Mouse (Mus musculus) liver, embryonic 15.5 days (tissue): ENCODE measurements around the gene Mcub. TPM values are rescaled to one million over a fixed set of nuclear protein-coding genes. Genes with fewer than 3 reads are reported as not detected.
A peak's percentile ranks its signal among the peaks of the same experiment; 100 is the strongest.

ENCODE experiments used
- ATAC-seq: fragments of 200-750 bp; cut with Nextera tagmentation; 2 replicates; pipeline ENCODE4 v1.8.0; 2017; ENCODE audit warnings: moderate number of reproducible peaks, mild to moderate bottlenecking, moderate library complexity; ENCODE audit not compliant: insufficient read depth
- H3K27ac ChIP-seq: fragments of 300-500 bp; sonication (generic); replicated peaks from 2 replicates; pipeline ENCODE4 v1.5.1; 2015; ENCODE audit warnings: mild to moderate bottlenecking, inconsistent platforms
- H3K27me3 ChIP-seq: fragments of 300-500 bp; sonication (generic); 2 replicates; pipeline ENCODE4 v1.6.1; 2015; ENCODE audit warnings: mild to moderate bottlenecking, inconsistent platforms
- H3K36me3 ChIP-seq: fragments of 300-500 bp; sonication (generic); replicated peaks from 2 replicates; pipeline ENCODE4 v1.6.1; 2015; ENCODE audit warnings: moderate library complexity, mild to moderate bottlenecking, inconsistent platforms
- H3K4me1 ChIP-seq: fragments of 300-500 bp; sonication (generic); replicated peaks from 2 replicates; pipeline ENCODE4 v1.6.1; 2015; ENCODE audit warnings: inconsistent platforms
- H3K4me2 ChIP-seq: fragments of 300-500 bp; sonication (generic); 2 replicates; pipeline ENCODE4 v1.6.1; 2015; ENCODE audit warnings: moderate library complexity, mild to moderate bottlenecking, inconsistent platforms
- H3K4me3 ChIP-seq: fragments of 300-500 bp; sonication (generic); replicated peaks from 2 replicates; pipeline ENCODE4 v1.5.1; 2015; ENCODE audit warnings: mild to moderate bottlenecking, inconsistent platforms
- H3K9ac ChIP-seq: fragments of 300-500 bp; sonication (generic); 2 replicates; pipeline ENCODE4 v1.6.1; 2015; ENCODE audit warnings: moderate library complexity, mild to moderate bottlenecking, inconsistent platforms
- H3K9me3 ChIP-seq: fragments of 300-500 bp; sonication (generic); replicated peaks from 2 replicates; pipeline ENCODE4 v1.6.1; 2016; ENCODE audit warnings: inconsistent platforms
- WGBS: fragments of 180-500 bp; shearing (Covaris S2); methylation state at CpG from one replicate; pipeline ENCODE4 v1.1.7; 2015; ENCODE audit warnings: mixed read lengths; ENCODE audit not compliant: insufficient replicate concordance; 5-methylcytosine and 5-hydroxymethylcytosine counted together
- polyA plus RNA-seq: library from polyadenylated mRNA; unstranded; fragments of >200 nt; fragmentation: Nextera tagmentation; extraction: Ambion mirVana; gene quantifications from 2 replicates; pipeline ENCODE4 v1.2.1, GENCODE M21; 2015

The Mcub gene
- polyA plus RNA-seq, result 14.6 and 16.0 TPM in 2 replicates

- Histone ChIP-seq H3K4me3 (peak within 1 kb of the TSS; percentile 70), H3K4me2 (peak within 1 kb of the TSS; percentile 93), H3K27me3 (peaks cover 54% of the 10 kb centered on the region), H3K9me3 (no peaks in the 10 kb centered on the region), H3K4me1 (peaks cover 34% of the 10 kb centered on the region), H3K9ac (peak within 1 kb of the TSS; percentile 57), H3K27ac (peak within 1 kb of the TSS; percentile 51), H3K36me3 (no peaks in the 10 kb centered on the region)
- WGBS, result under 1% methylated on average over 63 of the region's 63 CpGs
- ATAC-seq, result peak; percentile 87
Measured at GRCm38 (mm10) chr3:129969432-129970395, at the start of gene Mcub. TSS of gene Mcub (minus strand) at chr3:129970206.

GRCm38 (mm10) chr3:130012943-130013342, 42.9 kb upstream of the Mcub start:
- WGBS, result 55% methylated on average over 2 of the region's 2 CpGs
- Histone ChIP-seq H3K4me2 (no peak overlapping the region), H3K36me3 (peaks cover 23% of the 10 kb centered on the region), H3K27ac (no peak overlapping the region), H3K4me3 (no peak overlapping the region), H3K27me3 (no peaks in the 10 kb centered on the region), H3K4me1 (no peaks in the 10 kb centered on the region), H3K9ac (no peak overlapping the region), H3K9me3 (no peaks in the 10 kb centered on the region)
- ATAC-seq, result no peak

- H3K4me1 ChIP-seq, result no peaks in the 10 kb centered on the region
- no peak overlapping the region for H3K4me2 ChIP-seq
- no peak overlapping the region for H3K4me3 ChIP-seq
- H3K9ac ChIP-seq, result no peak overlapping the region
- no peaks in the 10 kb centered on the region for H3K9me3 ChIP-seq
- WGBS, result 79% methylated on average over 1 of the region's 1 CpGs
- no peak overlapping the region for H3K27ac ChIP-seq
- H3K27me3 ChIP-seq, result no peaks in the 10 kb centered on the region
- H3K36me3 ChIP-seq, result peaks cover 32% of the 10 kb centered on the region
- no peak for ATAC-seq
Measured at GRCm38 (mm10) chr3:130011236-130011635, 41.2 kb upstream of the Mcub start.

GRCm38 (mm10) chr3:130006141-130006540, 36.1 kb upstream of the Mcub start:
- H3K27me3 ChIP-seq, result no peaks in the 10 kb centered on the region
- H3K9ac ChIP-seq, result no peak overlapping the region
- 83% methylated on average over 7 of the region's 7 CpGs for WGBS
- H3K4me1 ChIP-seq, result no peaks in the 10 kb centered on the region
- no peak overlapping the region for H3K4me3 ChIP-seq
- no peak overlapping the region for H3K27ac ChIP-seq
- H3K9me3 ChIP-seq, result no peaks in the 10 kb centered on the region
- ATAC-seq, result no peak
- H3K4me2 ChIP-seq, result no peak overlapping the region
- H3K36me3 ChIP-seq, result peaks cover 69% of the 10 kb centered on the region

- WGBS, result 85% methylated on average over 11 of the region's 11 CpGs
- ATAC-seq, result no peak
- Histone ChIP-seq H3K27ac (no peak overlapping the region), H3K9ac (no peak overlapping the region), H3K27me3 (no peaks in the 10 kb centered on the region), H3K4me1 (no peaks in the 10 kb centered on the region), H3K4me2 (no peak overlapping the region), H3K36me3 (peaks cover 81% of the 10 kb centered on the region), H3K4me3 (no peak overlapping the region), H3K9me3 (no peaks in the 10 kb centered on the region)
Measured at GRCm38 (mm10) chr3:130000926-130001325, 30.9 kb upstream of the Mcub start.

GRCm38 (mm10) chr3:129998526-129998925, 28.5 kb upstream of the Mcub start:
- ATAC-seq, result no peak

GRCm38 (mm10) chr3:129998001-129998400, 28.0 kb upstream of the Mcub start:
- H3K36me3 ChIP-seq, result peaks cover 83% of the 10 kb centered on the region
- H3K9ac ChIP-seq, result no peak overlapping the region
- H3K27me3 ChIP-seq, result no peaks in the 10 kb centered on the region
- H3K4me1 ChIP-seq, result no peaks in the 10 kb centered on the region
- no peak overlapping the region for H3K4me3 ChIP-seq
- H3K4me2 ChIP-seq, result no peak overlapping the region
- 76% methylated on average over 7 of the region's 7 CpGs for WGBS
- H3K27ac ChIP-seq, result no peak overlapping the region
- H3K9me3 ChIP-seq, result no peaks in the 10 kb centered on the region
- no peak for ATAC-seq

More at GRCm38 (mm10) chr3:129998526-129998925, 28.5 kb upstream of the Mcub start:
- Histone ChIP-seq H3K4me1 (no peaks in the 10 kb centered on the region), H3K9ac (no peak overlapping the region), H3K9me3 (no peaks in the 10 kb centered on the region), H3K27me3 (no peaks in the 10 kb centered on the region), H3K36me3 (peaks cover 81% of the 10 kb centered on the region), H3K4me2 (no peak overlapping the region), H3K4me3 (no peak overlapping the region), H3K27ac (no peak overlapping the region)
- WGBS, result 85% methylated on average over 6 of the region's 6 CpGs

GRCm38 (mm10) chr3:129997324-129997723, 27.3 kb upstream of the Mcub start:
- Histone ChIP-seq H3K9me3 (no peaks in the 10 kb centered on the region), H3K27ac (no peak overlapping the region), H3K4me3 (no peak overlapping the region), H3K27me3 (no peaks in the 10 kb centered on the region), H3K9ac (no peak overlapping the region), H3K4me2 (no peak overlapping the region), H3K36me3 (peaks cover 83% of the 10 kb centered on the region), H3K4me1 (no peaks in the 10 kb centered on the region)
- 65% methylated on average over 3 of the region's 3 CpGs for WGBS
- ATAC-seq, result no peak

GRCm38 (mm10) chr3:129987297-129987696, 17.3 kb upstream of the Mcub start:
- Histone ChIP-seq H3K4me1 (no peaks in the 10 kb centered on the region), H3K27ac (no peak overlapping the region), H3K9me3 (no peaks in the 10 kb centered on the region), H3K9ac (no peak overlapping the region), H3K27me3 (no peaks in the 10 kb centered on the region), H3K4me3 (no peak overlapping the region), H3K4me2 (no peak overlapping the region), H3K36me3 (peaks cover 81% of the 10 kb centered on the region)
- no peak for ATAC-seq
- WGBS, result 84% methylated on average over 13 of the region's 13 CpGs

- ATAC-seq, result no peak
- H3K4me1 ChIP-seq, result no peaks in the 10 kb centered on the region
- 77% methylated on average over 4 of the region's 4 CpGs for WGBS
- H3K27me3 ChIP-seq, result no peaks in the 10 kb centered on the region
- no peak overlapping the region for H3K4me3 ChIP-seq
- no peak overlapping the region for H3K9ac ChIP-seq
- no peaks in the 10 kb centered on the region for H3K9me3 ChIP-seq
- H3K4me2 ChIP-seq, result no peak overlapping the region
- no peak overlapping the region for H3K27ac ChIP-seq
- H3K36me3 ChIP-seq, result peaks cover 69% of the 10 kb centered on the region
Measured at GRCm38 (mm10) chr3:129985335-129985734, 15.3 kb upstream of the Mcub start.

GRCm38 (mm10) chr3:129984797-129985196, 14.8 kb upstream of the Mcub start:
- no peak for ATAC-seq
- H3K4me3 ChIP-seq, result no peak overlapping the region
- H3K27ac ChIP-seq, result no peak overlapping the region
- H3K36me3 ChIP-seq, result peaks cover 64% of the 10 kb centered on the region
- WGBS, result 80% methylated on average over 5 of the region's 5 CpGs
- H3K4me1 ChIP-seq, result no peaks in the 10 kb centered on the region
- no peaks in the 10 kb centered on the region for H3K9me3 ChIP-seq
- no peak overlapping the region for H3K9ac ChIP-seq
- no peak overlapping the region for H3K4me2 ChIP-seq
- H3K27me3 ChIP-seq, result no peaks in the 10 kb centered on the region
